Mouse (Mus musculus) right cerebral cortex, postnatal 25 days (tissue): ENCODE measurements at regions not wholly inside any gene's neighbourhood (a gene's known extent, or its start where the extent isn't known, plus 50 kb on each side); places are given as distances from the start of the nearest gene placed in this dataset.

ENCODE experiments used
- DNase-seq: peaks from one replicate; pipeline ENCODE4 v3.0.0; 2022

- DNase-seq = no peak
These were observed 392.5 kb upstream of the Tenm3 start for GRCm38 (mm10) chr8:49236021-49236821.

- no peak for DNase-seq
These were observed 380.2 kb upstream of the Tenm3 start for GRCm38 (mm10) chr8:49223841-49224420.

DNA sequence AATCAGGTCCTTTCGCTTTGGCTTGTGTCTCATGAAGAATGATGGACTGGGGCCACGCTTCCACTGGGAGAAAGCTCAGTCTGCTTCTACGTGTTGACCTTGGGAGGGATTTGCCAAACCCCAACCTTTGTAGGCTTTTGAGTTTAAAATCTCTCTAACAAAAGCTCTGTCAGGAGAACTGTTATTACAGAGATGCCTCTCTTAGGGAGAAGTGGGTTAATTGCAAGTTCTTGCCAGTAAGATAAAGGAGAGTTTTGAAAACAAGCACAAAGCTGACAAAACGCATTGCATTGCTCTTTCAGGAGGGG is 351.5 kb upstream of the Tenm3 start:
- no peak for DNase-seq

DNA sequence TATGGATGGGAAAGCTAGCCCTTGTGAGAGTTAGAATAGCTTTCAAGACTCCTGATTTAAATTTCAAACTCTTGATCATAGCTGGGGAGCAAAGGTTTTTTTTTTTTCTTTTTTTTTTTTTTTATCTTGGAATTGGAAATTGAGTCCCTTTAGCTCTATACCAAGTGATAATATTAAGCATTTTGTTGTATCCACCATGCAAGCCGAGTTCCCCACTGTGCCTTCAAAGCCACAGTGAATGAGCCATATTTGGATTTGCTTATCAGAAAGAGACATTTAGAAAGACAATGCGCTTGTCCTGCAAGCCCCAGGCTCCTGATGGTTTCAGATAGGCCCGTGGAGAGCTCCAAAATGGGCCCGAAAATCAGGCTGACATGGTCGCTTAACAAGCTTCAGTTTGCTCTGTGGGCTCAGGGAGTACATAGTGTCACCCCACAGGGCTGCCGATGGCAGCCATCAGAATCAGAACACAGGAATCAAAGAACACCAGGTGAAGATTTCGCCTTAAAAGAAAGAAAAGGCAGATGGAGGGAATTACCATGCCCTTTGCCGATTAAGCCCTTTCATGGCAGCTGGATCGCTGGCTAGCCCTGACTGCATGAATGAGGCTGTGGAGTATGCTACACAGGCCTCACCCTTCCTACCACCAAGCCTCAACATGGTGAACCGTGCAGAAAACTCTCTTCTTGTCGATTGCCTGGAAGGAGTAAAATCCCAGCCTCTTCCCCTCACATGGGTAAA is 351.0 kb upstream of the Tenm3 start:
- no peak for DNase-seq

- DNase-seq = no peak
These were observed 343.1 kb upstream of the Tenm3 start for GRCm38 (mm10) chr8:49186853-49187252.

GRCm38 (mm10) chr8:49175386-49175785 is 331.6 kb upstream of the Tenm3 start:
- DNase-seq = no peak

DNA sequence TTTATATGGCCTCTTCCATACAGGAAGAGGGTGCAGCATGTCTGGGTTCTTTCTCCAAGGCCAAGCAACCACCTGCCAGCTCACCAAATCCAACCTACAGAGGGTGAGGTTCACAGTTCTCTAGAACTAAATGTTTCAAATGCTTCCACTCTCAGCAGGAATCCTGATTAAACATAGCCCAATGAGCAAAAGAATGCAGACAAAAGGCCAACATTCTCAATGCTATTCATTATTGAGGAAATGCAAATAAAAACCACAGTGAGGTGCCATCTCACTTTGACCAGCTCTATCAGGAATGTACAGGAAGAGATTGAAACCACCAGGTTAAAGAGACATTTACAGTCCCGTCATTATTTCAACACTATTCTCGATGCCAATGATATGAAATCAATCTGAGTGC is 331.2 kb upstream of the Tenm3 start:
- no peak for DNase-seq

DNA sequence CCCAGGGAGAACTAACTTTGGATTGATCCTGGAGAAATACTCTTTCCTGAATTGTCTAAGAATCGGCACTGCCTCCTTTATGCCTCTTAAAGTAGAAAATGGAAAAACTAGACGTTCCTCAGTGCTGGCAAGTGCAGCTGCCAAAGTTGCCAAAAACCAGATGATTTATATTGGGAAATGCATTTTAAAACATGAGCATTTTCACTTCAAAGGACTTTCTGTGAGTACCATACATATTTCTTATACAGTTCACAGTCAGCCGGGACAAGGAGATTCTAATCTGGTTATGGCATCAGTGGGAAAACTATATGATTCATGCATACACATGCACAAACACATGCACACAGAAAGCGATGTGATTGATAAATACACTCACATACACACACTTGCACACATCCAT is 315.6 kb upstream of the Tenm3 start:
- no peak for DNase-seq

GRCm38 (mm10) chr8:49158201-49158600 is 314.4 kb upstream of the Tenm3 start:
- DNase-seq = no peak

GRCm38 (mm10) chr8:49136503-49137044 is 292.8 kb upstream of the Tenm3 start:
- DNase-seq = no peak

- DNase-seq = no peak
These were observed 265.3 kb upstream of the Tenm3 start for GRCm38 (mm10) chr8:49109095-49109494.

DNA sequence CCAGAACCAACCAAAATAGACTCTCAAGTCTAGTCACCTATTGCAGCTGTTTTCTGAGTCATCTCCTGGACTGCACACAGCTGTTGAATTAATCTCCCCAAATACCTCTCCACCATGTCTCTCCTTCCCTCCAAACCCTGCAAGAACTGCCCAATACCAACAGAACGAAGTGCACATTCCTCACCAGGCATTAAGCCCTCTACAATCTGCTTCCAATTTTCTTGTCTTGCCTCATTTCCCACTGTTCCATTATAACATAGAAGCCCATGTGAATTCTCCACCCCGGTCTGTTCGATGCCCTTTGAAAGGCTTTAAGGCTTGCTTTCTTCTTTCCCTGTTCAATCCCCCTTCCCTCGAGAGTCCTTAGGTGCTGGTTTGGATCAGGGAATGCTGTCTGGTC is 264.9 kb upstream of the Tenm3 start:
- no peak for DNase-seq

GRCm38 (mm10) chr8:49106531-49106930 is 262.8 kb upstream of the Tenm3 start:
- no peak for DNase-seq

GRCm38 (mm10) chr8:49101156-49101555 is 257.4 kb upstream of the Tenm3 start:
- DNase-seq = no peak

- DNase-seq = no peak
These were observed 240.6 kb upstream of the Tenm3 start for GRCm38 (mm10) chr8:49084191-49084875.

GRCm38 (mm10) chr8:49069451-49069850 is 225.7 kb upstream of the Tenm3 start:
- no peak for DNase-seq

- no peak for DNase-seq
These were observed 219.5 kb upstream of the Tenm3 start for GRCm38 (mm10) chr8:49063256-49063655.

DNA sequence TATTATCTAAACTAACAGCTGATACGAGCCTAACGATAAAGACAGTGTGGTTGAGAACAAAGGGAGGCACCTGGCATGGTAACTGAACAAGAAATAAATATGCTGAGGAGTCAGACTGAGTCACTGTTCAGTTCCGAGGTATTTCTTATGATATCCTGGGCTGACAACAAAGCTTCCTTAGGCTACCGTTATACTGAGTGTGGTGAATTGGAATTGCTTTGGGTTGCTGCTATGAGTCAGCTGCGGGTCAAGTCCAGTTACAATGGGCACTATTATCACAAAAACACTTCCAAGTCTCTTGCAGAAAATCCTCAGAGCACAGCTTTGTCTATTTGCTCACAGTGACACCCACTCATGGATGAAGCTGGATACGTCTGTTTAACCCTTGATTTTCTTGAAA is 199.5 kb upstream of the Tenm3 start:
- no peak for DNase-seq

- no peak for DNase-seq
These were observed 192.4 kb upstream of the Tenm3 start for GRCm38 (mm10) chr8:49035970-49036700.

GRCm38 (mm10) chr8:49035519-49035918 is 191.8 kb upstream of the Tenm3 start:
- DNase-seq = no peak

GRCm38 (mm10) chr8:49030255-49030654 is 186.5 kb upstream of the Tenm3 start:
- no peak for DNase-seq

DNA sequence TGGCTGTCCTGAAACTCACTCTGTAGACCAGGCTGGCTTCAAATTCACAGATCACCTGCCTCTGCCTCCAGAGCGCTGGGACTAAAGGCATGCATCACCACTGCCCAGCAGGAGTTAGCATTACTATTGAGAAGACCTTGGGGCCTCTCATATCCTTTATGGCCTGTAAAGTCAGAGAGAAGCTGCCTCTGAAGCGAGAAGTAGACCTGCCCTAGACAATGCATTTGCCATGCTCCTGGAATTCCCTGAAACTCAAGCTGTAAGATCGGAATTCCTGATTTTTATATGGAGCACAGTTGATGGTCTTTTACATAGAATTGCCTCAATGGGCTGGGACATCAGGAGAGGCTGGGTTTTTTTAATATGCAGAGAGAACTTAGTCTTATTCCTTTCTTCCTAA is 174.0 kb upstream of the Tenm3 start:
- DNase-seq = no peak

DNA sequence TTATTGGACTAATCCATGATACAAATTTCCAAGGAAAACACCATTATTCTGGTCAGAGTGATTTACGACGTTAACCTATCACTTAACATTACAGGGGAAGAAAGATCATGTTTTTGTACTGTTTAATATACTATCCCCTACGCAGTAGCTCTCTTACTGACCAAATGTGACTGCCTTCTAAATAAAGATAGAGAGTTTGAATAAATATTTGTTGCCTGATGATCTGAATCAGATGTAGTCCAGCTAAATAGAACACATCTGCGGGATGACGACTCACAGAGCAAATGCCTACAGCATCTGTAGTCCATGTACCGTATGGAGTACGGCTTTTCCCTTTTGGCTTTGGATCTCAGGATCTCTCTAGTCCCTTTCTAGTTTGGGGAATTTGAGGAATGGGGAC is 171.9 kb upstream of the Tenm3 start:
- no peak for DNase-seq
